Mouse (Mus musculus) hindbrain, embryonic 12.5 days (tissue): ENCODE results near the gene Klri1. TPM values are rescaled to one million over a fixed set of nuclear protein-coding genes. Genes with fewer than 3 reads are reported as not detected.
"Not testable (repeated sequence)": the region's sequence is repeated elsewhere in the genome, so short reads cannot be mapped to it uniquely, and the experiment has no call there.

Experiments used
- ATAC-seq: fragments of 200-750 bp; cut with Nextera tagmentation; 2 replicates; pipeline ENCODE4 v1.8.0; 2017; ENCODE audit warnings: moderate TSS enrichment; ENCODE audit not compliant: low FRiP score
- H3K27ac ChIP-seq: fragments of 300-500 bp; sonication (generic); 2 replicates; pipeline ENCODE4 v1.5.1; 2016; ENCODE audit warnings: mild to moderate bottlenecking
- H3K27me3 ChIP-seq: fragments of 300-500 bp; sonication (generic); 2 replicates; pipeline ENCODE4 v1.6.1; 2016; ENCODE audit warnings: mild to moderate bottlenecking
- H3K36me3 ChIP-seq: fragments of 300-500 bp; sonication (generic); 2 replicates; pipeline ENCODE4 v1.6.1; 2016; ENCODE audit warnings: mild to moderate bottlenecking
- H3K4me1 ChIP-seq: fragments of 300-500 bp; sonication (generic); 2 replicates; pipeline ENCODE4 v1.6.1; 2016
- H3K4me2 ChIP-seq: fragments of 300-500 bp; sonication (generic); replicated peaks from 2 replicates; pipeline ENCODE4 v1.6.1; 2016; ENCODE audit warnings: mild to moderate bottlenecking
- H3K4me3 ChIP-seq: fragments of 300-500 bp; sonication (generic); 2 replicates; pipeline ENCODE4 v1.5.1; 2016; ENCODE audit warnings: mild to moderate bottlenecking
- H3K9ac ChIP-seq: fragments of 300-500 bp; sonication (generic); 2 replicates; pipeline ENCODE4 v1.6.1; 2016; ENCODE audit warnings: mild to moderate bottlenecking, moderate library complexity
- H3K9me3 ChIP-seq: fragments of 300-500 bp; sonication (generic); replicated peaks from 2 replicates; pipeline ENCODE4 v1.6.1; 2016; ENCODE audit warnings: mild to moderate bottlenecking
- WGBS: fragments of 180-500 bp; shearing (Covaris S2); methylation state at CpG from one replicate; pipeline ENCODE4 v1.1.7; 2016; 5-methylcytosine and 5-hydroxymethylcytosine counted together
- microRNA-seq: library from miRNA; unstranded; fragments of <30 nt; microRNA quantifications from one replicate; pipeline ENCODE4, GENCODE M21; 2017
- polyA plus RNA-seq: library from polyadenylated mRNA; unstranded; fragments of >200 nt; fragmentation: Nextera tagmentation; extraction: Ambion mirVana; gene quantifications from 2 replicates; pipeline ENCODE4 v1.2.1, GENCODE M21; 2016

Gene Klri1
- polyA plus RNA-seq, 1 experiment from 2014 or later: not detected

GRCm38 (mm10) chr6:129661301-129661700 lies 55.6 kb downstream of the Klri1 start:
- H3K27ac ChIP-seq, H3K36me3 ChIP-seq, H3K9ac ChIP-seq, H3K9me3 ChIP-seq, ATAC-seq, H3K4me3 ChIP-seq, H3K4me1 ChIP-seq, H3K27me3 ChIP-seq, H3K4me2 ChIP-seq: not testable (repeated sequence)
- no CpG with 5 or more reads among the region's 3 CpGs for WGBS

- 77% methylated on average over 4 of the region's 4 CpGs for WGBS
- not testable (repeated sequence) for H3K4me3 ChIP-seq
Measured at GRCm38 (mm10) chr6:129660589-129660988, 56.3 kb downstream of the Klri1 start, which contains the start of gene Klrc2. TSS of gene Klrc2 (minus strand) at chr6:129660689.

More at GRCm38 (mm10) chr6:129660589-129660988, 56.3 kb downstream of the Klri1 start, which contains the start of gene Klrc2:
- not testable (repeated sequence) for H3K4me1 ChIP-seq, H3K36me3 ChIP-seq, H3K9me3 ChIP-seq, H3K27me3 ChIP-seq, ATAC-seq, H3K9ac ChIP-seq, H3K27ac ChIP-seq, H3K4me2 ChIP-seq

Small RNAs within 50 kb of the gene (microRNA-seq; reads per million reads assigned to microRNA genes)
- not detected for gene Mir680-1

Other genes with a start within 250 kb of the Klri1 start
- gene Olr1, start 210.0 kb downstream of the Klri1 start, polyA plus RNA-seq: 0.07 TPM in 1 of 2 replicates, not detected in the other
- not detected in 2 replicates for gene Tmem52b, start 204.6 kb downstream of the Klri1 start, polyA plus RNA-seq
- 105 and 106 TPM in 2 replicates for gene Gabarapl1, start 184.0 kb downstream of the Klri1 start, polyA plus RNA-seq
- gene Klre1, start 139.2 kb downstream of the Klri1 start, polyA plus RNA-seq: not detected in 2 replicates
- gene Klrd1, start 125.3 kb downstream of the Klri1 start, polyA plus RNA-seq: not detected in 2 replicates
- 0.25 TPM in 2 replicates for gene Klrk1, start 93.3 kb downstream of the Klri1 start, polyA plus RNA-seq
- not detected in 2 replicates for gene Klrc3, start 73.8 kb downstream of the Klri1 start, polyA plus RNA-seq
- gene Klrc2, start 56.4 kb downstream of the Klri1 start, polyA plus RNA-seq: not detected in 2 replicates
- gene Klrc1, start 38.2 kb downstream of the Klri1 start, polyA plus RNA-seq: not detected in 2 replicates
- gene Klri2, start 23.4 kb upstream of the Klri1 start, polyA plus RNA-seq: not detected in 2 replicates
- not detected in 2 replicates for gene Gm156, start 67.1 kb upstream of the Klri1 start, polyA plus RNA-seq
- not detected in 2 replicates for gene Gm17631, start 145.5 kb upstream of the Klri1 start, polyA plus RNA-seq
- not detected in 2 replicates for gene Klra17, start 159.5 kb upstream of the Klri1 start, polyA plus RNA-seq
- gene Klra5, start 200.5 kb upstream of the Klri1 start, polyA plus RNA-seq: not detected in 2 replicates